Mouse (Mus musculus) cerebellum, adult 2 months (tissue): ENCODE measurements around the gene Rassf9. TPM values are rescaled to one million over a fixed set of nuclear protein-coding genes. Genes with fewer than 3 reads are reported as not detected.
A peak's percentile ranks its signal among the peaks of the same experiment; 100 is the strongest.

Source experiments
- DNase-seq, 2 experiments: peaks; one replicate each; pipeline ENCODE4 v3.0.0; 2021
- H3K27ac ChIP-seq: fragments of 200-500 bp; 2 replicates; pipeline ENCODE4 v1.5.1; 2012; ENCODE audit warnings: low read length, control low read depth, inconsistent platforms; ENCODE audit not compliant: insufficient read depth
- H3K27me3 ChIP-seq: fragments of 200-500 bp; 2 replicates; pipeline ENCODE4 v1.6.1; 2012; ENCODE audit warnings: inconsistent platforms, mild to moderate bottlenecking, low read length, moderate library complexity; ENCODE audit not compliant: control insufficient read depth, insufficient read depth
- H3K4me1 ChIP-seq: fragments of 200-500 bp; 2 replicates; pipeline ENCODE4 v1.6.1; 2011; ENCODE audit warnings: low read length; ENCODE audit not compliant: control insufficient read depth, insufficient read depth
- H3K4me3 ChIP-seq: fragments of 200-500 bp; replicated peaks from 2 replicates; pipeline ENCODE3; 2011; ENCODE audit warnings: mild to moderate bottlenecking, low read depth, low read length, control low read depth; ENCODE audit not compliant: insufficient read depth
- CTCF ChIP-seq: fragments of 200-500 bp; IDR thresholded peaks from 2 replicates; pipeline ENCODE4 v1.5.1; 2011; ENCODE audit warnings: low read depth, mild to moderate bottlenecking, control low read depth, low read length, moderate library complexity, borderline replicate concordance; ENCODE audit not compliant: insufficient read depth
- POLR2A ChIP-seq: fragments of 200-500 bp; IDR thresholded peaks from 2 replicates; pipeline ENCODE4 v1.6.1; 2011; ENCODE audit warnings: low read length, control low read depth, borderline replicate concordance; ENCODE audit not compliant: insufficient read depth
- WGBS: fragments of 180-500 bp; shearing (Covaris S2); methylation state at CpG from one replicate; pipeline ENCODE4 v1.1.7; 2018; 5-methylcytosine and 5-hydroxymethylcytosine counted together
- polyA plus RNA-seq: library from polyadenylated mRNA; depleted of rRNA; stranded (reverse); fragments of >200 nt; gene quantifications from 2 replicates; pipeline ENCODE4 v1.2.3, GENCODE M21; 2012; rRNA removed

Rassf9 gene
- polyA plus RNA-seq, result 1.0 and 1.4 TPM in 2 replicates

DNA sequence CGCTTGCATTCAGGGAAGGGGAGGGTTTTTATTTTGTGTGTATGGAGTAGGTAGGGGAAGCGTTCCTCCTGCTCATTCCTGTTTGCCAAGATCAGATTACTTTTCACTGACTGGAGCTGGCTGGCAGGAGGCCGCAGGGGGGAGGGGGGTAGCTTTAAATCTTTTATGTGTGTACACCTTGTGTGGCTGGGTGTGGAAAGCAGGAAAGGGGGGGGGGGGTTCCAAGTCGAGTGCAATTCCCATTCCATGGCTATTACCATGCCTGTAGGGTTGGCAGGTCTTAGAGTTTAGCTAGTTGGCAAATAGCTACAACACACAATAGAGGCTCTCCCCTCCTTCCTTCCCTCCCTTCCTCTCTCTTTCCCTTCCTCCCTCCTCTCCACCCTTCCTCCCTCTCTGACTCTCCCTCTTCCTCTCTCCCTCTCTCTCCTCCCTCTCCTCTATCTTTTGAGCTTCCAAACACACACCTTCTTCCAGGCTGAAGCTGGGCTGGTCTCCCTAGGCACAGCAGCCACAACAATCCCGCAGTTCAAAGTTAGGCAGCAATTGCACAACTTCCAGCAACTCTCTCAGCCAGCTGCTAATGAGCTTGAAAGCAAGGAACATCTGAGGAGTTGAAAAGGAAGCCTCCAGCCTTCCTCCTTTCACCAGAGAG lies at the start of gene Rassf9:
Rassf9 (plus strand) TSS at position 416 of the 655 bp plus-strand sequence.
- WGBS, result 14% methylated on average over 5 of the region's 5 CpGs
- TF ChIP-seq POLR2A (no peak), CTCF (no peak)
- DNase-seq, result peak in 1 of 2 experiments; percentile 1
- Histone ChIP-seq H3K4me1 (0 out of 2 replicates have a peak, but pooled peaks cover 4% of the 10 kb centered on the region), H3K4me3 (no peak within 1 kb of the TSS), H3K27me3 (no peaks in the 10 kb centered on the region; the same call in 1 of the 2 replicates), H3K27ac (peak within 1 kb of the TSS; percentile 21; the same call in 1 of the 2 replicates)

DNA sequence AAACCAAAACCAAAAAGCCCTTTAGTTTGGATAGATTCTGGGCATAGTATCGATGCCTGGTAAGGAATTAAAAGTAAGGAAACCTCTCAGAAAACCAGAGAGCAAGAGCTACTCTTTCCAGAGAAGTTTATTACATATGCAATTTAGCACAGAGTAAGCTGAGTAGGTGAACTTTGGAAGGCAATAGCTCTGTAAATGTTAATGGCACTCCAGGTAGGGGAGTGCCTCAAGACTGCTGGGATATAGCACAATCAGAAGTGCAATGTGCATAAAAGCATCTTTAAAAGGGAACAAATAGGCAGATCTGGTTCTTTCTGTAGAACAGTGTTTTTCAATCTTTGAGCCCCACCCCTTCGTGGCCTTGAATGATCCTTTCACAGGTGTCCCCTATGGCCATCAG lies 42.6 kb upstream of the Rassf9 start:
- no peak overlapping the region for H3K4me3 ChIP-seq
- no peak for DNase-seq
- TF ChIP-seq POLR2A (no peak), CTCF (no peak)
- H3K27me3 ChIP-seq, result no peaks in the 10 kb centered on the region
- no peak overlapping the region for H3K27ac ChIP-seq
- 89% methylated on average over 2 of the region's 2 CpGs for WGBS
- H3K4me1 ChIP-seq, result no peaks in the 10 kb centered on the region

DNA sequence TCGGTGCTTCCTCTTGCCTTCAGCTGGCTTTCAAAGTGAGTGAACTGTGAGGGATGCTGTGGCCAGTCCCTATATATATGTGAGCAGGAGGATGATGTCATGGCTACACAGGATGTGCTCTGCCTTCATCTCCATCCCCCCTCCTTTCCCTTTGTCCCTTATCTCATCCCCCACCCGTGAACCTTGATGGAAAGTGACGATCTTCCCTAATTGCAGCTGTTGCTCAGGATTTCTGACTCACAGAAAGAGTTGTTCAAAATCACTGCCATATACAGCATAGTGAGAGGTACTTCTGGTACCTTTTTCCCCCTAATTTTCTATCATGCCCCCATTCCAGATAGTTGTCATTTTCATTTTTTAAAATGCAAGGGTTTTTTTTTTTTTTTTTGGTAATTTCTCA lies 21.6 kb upstream of the Rassf9 start, which contains the start of gene Nts:
Nts (minus strand) TSS at position 101 of the 400 bp plus-strand sequence.
- DNase-seq, result no peak
- no peaks in the 10 kb centered on the region for H3K4me1 ChIP-seq
- H3K4me3 ChIP-seq, result no peak within 1 kb of the TSS
- no peak for TF ChIP-seq CTCF
- no peak for TF ChIP-seq POLR2A
- no peaks in the 10 kb centered on the region for H3K27me3 ChIP-seq
- no peak within 1 kb of the TSS for H3K27ac ChIP-seq
- 37% methylated on average over 3 of the region's 3 CpGs for WGBS

DNA sequence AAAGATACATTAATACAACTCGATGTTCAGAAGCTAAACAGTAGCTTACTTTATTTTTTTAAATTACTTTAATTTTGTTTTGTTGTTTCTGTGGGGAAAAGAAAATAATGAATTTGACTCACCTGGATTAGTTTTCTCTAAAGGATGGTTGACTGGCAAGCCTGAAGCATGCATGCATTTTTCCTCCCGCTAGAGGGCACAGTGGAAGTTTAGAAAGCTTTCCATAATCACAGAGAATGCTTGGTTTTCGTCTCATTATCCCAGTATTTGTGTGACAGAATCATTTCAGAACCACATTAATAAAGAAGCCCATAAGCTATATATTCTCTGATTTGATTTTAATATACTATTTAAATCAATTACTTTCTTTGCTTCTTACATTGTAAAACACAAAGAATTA lies 20.2 kb upstream of the Rassf9 start:
- TF ChIP-seq POLR2A (no peak), CTCF (peak; percentile 44; the same call in 1 of the 2 replicates)
- no peaks in the 10 kb centered on the region for H3K27me3 ChIP-seq
- H3K4me1 ChIP-seq, result no peaks in the 10 kb centered on the region
- 8% methylated on average over 3 of the region's 3 CpGs for WGBS
- DNase-seq, result peak; percentile 13 to 21
- no peak overlapping the region for H3K4me3 ChIP-seq
- H3K27ac ChIP-seq, result no peak overlapping the region

DNA sequence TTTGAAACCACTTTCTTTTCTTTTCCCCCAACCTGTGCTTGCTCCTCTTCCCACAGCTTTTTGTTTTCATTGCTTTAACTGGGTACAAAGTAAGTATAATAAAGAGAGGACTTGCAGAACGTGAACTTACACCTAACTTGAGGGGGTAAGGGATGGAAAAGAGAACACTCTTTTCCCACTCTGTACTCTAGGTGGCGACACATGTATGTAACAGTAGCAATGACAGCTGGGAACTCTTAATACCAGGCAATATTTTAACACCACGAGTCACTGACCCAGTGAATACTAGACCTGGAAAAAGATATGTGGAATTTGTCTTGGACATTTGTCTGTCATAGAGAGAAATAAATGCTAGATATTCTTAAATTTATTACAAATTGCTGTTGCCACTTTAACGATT lies 13.3 kb upstream of the Rassf9 start:
- no peak overlapping the region for H3K4me3 ChIP-seq
- no peak overlapping the region for H3K27ac ChIP-seq
- H3K4me1 ChIP-seq, result no peaks in the 10 kb centered on the region
- H3K27me3 ChIP-seq, result no peaks in the 10 kb centered on the region
- TF ChIP-seq POLR2A (no peak), CTCF (no peak)
- WGBS, result 29% methylated on average over 4 of the region's 4 CpGs
- DNase-seq, result no peak

DNA sequence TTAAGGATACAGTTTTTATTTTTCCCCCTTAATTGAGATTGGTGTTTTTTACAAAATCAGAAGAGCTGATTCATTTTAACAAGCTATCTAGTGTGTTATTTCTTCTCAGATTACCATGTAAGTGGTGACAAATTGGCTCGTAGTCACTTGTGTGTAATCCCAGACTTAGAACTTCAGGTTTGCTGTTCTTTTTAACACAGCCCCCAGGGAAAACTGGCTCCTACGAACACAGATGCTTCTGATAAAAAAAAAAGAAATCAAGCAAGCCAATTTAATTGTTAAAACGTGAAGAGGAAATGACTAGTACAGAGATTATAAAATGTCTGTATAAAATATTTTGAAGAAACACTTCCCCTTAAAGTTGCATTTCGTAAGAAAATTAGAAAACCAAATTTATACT lies 4.6 kb upstream of the Rassf9 start:
- Histone ChIP-seq H3K27me3 (no peaks in the 10 kb centered on the region; the same call in 1 of the 2 replicates), H3K4me3 (no peak overlapping the region), H3K27ac (no peak overlapping the region), H3K4me1 (0 out of 2 replicates have a peak, but pooled peaks cover 4% of the 10 kb centered on the region)
- 55% methylated on average over 4 of the region's 4 CpGs for WGBS
- DNase-seq, result no peak
- TF ChIP-seq POLR2A (no peak), CTCF (no peak)

DNA sequence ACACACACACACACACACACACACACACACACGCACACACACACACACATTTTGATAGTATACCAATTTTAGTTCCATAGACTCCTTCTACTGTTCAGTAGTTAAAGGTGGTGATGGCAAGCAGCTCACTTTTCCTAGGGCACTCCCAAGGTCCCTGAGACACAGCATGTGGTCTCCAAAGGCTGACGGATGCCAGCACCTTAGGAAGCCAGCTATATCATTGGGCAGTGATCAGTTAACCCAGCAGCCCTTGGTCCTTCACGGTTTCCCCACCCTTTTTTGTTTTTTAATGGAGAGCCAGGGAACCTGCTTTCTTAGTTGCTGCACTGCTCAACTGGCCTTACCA lies 588 bp upstream of the Rassf9 start:
- H3K27me3 ChIP-seq, result no peaks in the 10 kb centered on the region; the same call in 1 of the 2 replicates
- H3K4me3 ChIP-seq, result no peak overlapping the region
- no peak for TF ChIP-seq CTCF
- no peak for TF ChIP-seq POLR2A
- 0 out of 2 replicates have a peak, but pooled peaks cover 4% of the 10 kb centered on the region for H3K4me1 ChIP-seq
- no peak overlapping the region for H3K27ac ChIP-seq
- DNase-seq, result no peak
- 33% methylated on average over 3 of the region's 3 CpGs for WGBS

DNA sequence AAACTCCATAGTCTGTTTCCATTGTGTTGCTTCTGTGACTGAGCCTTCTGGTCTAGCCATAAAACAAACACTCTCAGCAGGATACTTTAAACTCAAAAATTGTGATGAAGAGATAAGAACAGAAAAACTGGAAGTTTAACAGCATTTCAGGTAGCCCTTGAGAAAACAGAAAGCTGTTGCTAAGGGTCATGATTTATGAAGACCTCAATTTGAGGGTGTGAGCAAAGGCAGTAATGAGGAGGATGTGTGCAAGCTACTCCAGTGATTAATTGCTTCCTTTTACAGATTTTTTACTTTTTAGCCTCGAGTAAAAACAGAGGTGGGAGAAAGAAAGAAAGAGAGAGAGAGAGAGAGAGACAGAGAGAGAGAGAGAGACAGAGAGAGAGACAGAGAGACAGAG lies 2.1 kb downstream of the Rassf9 start:
- Histone ChIP-seq H3K4me3 (no peak overlapping the region), H3K4me1 (0 out of 2 replicates have a peak, but pooled peaks cover 4% of the 10 kb centered on the region), H3K27me3 (no peaks in the 10 kb centered on the region; the same call in 1 of the 2 replicates), H3K27ac (no peak overlapping the region)
- TF ChIP-seq CTCF, result no peak
- TF ChIP-seq POLR2A, result no peak
- 61% methylated on average over 1 of the region's 1 CpGs for WGBS
- DNase-seq, result no peak
